Mouse (Mus musculus) adrenal gland, postnatal 36 days (tissue): ENCODE data around the gene Matn4. TPM values are rescaled to one million over a fixed set of nuclear protein-coding genes. Genes with fewer than 3 reads are reported as not detected.

Source experiments
- DNase-seq, 2 experiments: peaks; one replicate each; pipeline ENCODE4 v3.0.0; 2021; ENCODE audit warnings: mixed read lengths in 1 of 2
- total RNA-seq, 2 experiments: library from RNA; stranded (reverse); gene quantifications; 2 replicates each; pipeline ENCODE4 v1.2.3; 2021

The Matn4 gene
- total RNA-seq, 2 experiments from 2014 or later: 0.92 to 1.4 TPM

- DNase-seq: no peak
Measured at GRCm38 (mm10) chr2:164414581-164414980, 9.6 kb upstream of the Matn4 start.

- no peak for DNase-seq
Measured at GRCm38 (mm10) chr2:164414167-164414566, 9.2 kb upstream of the Matn4 start.

- peak; percentile 78 to 83 for DNase-seq
Measured at GRCm38 (mm10) chr2:164407708-164408107, 2.7 kb upstream of the Matn4 start.

DNA sequence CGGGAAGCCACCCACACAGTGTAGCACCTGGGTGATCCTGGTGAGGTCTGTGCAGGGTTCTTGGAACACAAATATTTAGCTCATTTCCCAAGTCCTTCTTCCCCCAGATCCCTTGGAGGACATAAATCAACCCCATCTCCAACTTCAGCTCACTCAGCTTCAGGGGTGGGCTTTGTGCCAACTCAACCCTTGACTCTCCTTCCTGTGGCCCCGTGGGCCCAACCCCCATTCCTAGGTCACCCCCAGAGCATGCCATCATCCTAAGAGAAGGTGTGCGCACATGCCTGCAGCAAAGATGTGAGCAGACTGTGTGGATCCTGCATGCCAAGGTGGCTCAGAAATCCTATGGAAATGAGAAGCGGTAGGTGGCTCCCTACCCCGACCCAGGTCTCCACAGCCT lies 559 bp upstream of the Matn4 start:
- DNase-seq: no peak

GRCm38 (mm10) chr2:164404082-164404990 lies 624 bp downstream of the Matn4 start:
- peak; percentile 53 to 63 for DNase-seq

DNA sequence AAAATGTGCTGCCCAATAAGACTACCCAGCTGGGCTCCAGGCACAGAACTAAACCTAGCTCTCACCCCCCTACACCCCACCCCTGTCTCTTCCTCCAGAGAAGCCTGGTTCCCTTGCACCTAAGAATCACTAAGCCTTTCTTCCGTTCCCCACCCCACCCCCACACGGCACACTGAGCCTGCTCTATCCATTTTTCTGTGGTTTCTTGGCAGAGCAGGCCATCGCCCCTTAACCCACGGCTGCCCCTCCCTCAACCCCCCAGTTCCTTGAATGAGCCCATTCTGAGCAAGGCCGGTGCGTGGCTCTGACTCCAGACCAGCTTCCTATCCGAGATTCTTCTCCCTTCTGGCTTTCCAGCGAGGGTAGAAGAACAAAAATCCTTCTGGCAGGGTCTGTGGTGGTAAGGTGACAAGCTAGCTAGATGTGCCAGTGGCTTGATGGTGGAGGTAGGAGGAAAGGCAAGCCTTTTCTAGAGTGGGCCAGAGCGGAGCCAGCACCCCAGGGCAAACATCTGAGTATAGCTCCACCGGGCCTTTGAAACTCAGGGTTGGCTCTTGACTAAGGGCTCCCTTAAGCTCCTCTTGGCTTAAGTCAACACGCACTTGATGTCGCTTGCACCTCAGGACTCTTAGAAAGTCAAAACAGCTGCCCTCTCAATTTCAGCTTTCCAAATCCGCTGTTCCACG lies 1.4 kb downstream of the Matn4 start:
- DNase-seq: no peak

- DNase-seq: peak; percentile 81 to 88
Measured at GRCm38 (mm10) chr2:164402906-164403305, 2.1 kb downstream of the Matn4 start, which contains the start of gene Rbpjl. Gene Rbpjl (plus strand): TSS chr2:164403141.

DNA sequence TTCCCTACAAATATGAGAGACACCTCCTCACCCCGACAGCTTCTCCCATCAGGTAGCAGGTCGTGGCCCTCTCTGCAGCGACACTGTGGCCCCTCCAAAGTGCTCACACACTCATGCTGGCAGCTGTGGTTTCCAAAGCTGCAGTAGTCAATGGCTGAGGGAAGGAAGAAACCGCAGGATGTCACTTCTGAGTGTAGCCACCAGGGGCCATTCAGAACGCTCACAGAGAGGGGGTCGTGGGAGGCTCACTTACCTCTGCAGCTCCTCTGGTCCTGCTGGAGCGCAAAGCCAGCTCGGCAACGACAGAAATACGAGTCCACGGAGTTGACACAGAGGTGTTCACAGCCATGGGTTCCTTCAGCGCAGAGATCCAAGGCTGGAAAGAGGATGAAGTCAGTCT lies 8.0 kb downstream of the Matn4 start:
- DNase-seq: no peak

- no peak for DNase-seq
Measured at GRCm38 (mm10) chr2:164396076-164396475, 8.9 kb downstream of the Matn4 start.

DNA sequence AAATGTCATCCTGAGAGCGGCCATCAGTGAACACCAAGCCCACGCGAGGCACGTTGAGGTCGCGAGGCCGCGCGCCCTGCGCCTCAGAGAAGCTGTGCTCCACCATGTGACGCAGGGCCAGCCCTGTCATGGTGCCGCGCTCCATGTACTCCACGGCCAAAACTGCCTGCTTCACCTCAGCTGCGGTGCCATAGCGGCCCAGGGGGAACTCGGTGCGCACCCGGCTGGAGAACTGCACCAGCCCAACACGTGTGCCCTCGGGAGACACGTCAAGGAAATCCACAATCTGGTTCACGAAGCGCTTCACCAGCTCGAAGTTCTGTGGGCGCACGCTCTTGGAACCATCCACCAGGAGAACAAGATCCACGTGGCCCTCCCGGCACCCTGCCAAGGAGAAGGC lies 11.8 kb downstream of the Matn4 start:
- DNase-seq: no peak

DNA sequence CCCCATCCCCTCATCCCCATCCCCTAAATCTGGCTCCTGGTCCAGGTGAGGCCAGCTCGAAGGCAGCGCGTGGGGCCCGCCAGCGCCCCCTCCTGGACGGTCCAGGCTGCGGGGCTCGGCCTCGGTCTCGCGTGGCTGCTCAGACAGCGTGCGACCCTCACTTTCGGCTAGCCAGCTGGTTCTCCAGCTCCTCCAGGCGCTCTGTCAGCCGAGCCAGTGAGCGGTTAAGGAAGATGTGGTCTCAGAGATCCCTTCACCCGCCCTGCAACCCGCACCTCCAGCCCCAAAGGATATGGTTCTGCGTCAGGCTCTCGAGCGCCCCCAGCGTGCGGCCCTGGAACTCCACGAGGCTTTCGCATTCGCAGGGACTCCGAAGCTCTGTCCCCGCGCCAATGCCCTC lies 15.5 kb downstream of the Matn4 start:
- DNase-seq: peak; percentile 86 to 90

DNA sequence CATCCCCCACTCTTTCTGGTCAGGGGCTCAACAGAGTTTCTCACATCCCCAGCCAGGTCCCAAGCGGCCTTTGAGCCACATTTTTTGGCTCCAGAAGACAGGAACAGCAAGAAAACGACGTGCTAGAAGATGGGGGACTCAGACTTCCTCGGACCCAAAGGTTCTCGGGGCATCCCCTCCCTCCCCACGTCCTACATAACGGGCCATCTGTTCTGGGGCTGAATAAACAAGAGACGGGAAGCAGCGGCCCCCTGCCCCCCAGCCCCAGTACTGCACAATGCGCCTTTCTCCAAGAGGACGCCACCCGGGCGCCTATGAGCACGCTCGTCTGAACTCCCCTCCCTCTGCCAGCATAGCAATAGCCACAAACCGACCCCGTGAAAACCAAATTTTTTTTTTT lies 15.9 kb downstream of the Matn4 start, which contains the start of gene Slpi:
Gene Slpi (minus strand): TSS at position 76 of the 400 bp plus-strand sequence.
- no peak for DNase-seq

GRCm38 (mm10) chr2:164386953-164387352 lies 18.0 kb downstream of the Matn4 start:
- peak; percentile 39 to 51 for DNase-seq

DNA sequence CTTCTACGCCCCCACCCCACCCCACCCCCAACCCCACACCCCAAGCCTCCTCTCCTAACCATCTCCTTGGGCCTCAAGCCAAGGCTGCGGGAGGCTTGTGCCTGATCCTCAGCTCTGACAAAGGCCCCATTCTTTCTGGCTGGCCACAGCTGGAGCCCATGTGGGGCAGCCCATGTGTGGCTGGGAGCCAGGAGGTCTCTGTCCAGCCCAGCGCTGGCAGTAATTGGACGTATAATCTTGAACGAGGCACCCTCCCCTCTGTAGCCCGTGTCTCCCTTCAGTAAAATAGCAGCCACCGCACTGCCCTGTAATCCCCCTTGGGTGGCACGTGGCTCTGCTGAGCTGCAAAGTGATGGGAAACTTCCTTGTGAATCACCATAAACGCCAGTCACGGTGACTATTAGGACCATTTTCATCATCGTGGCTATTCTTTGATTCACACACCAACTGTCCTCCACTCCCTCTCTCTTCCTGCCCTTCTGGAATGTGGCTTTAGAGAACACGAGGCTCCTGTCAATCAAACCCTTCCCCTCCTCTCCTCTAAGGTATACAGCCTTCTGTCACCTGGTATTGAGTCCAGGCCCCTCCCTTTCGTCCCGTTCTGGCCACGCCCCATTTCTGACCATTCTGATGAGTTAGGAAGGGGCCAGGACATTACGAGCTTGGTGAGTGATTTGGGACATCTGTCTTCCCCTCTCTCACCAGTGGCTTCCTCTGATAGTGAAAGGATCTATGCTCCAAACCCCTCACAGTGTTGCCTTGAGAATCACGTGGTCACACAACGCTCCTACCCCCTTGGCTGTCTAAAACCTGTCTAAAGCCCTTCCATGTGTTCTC lies 18.8 kb downstream of the Matn4 start:
- peak in 1 of 2 experiments; percentile 4 for DNase-seq

GRCm38 (mm10) chr2:164383656-164384399 lies 21.1 kb downstream of the Matn4 start:
- peak in 1 of 2 experiments; percentile 49 for DNase-seq

GRCm38 (mm10) chr2:164382971-164383370 lies 22.0 kb downstream of the Matn4 start:
- DNase-seq: no peak

GRCm38 (mm10) chr2:164381726-164382125 lies 23.2 kb downstream of the Matn4 start:
- no peak for DNase-seq

DNA sequence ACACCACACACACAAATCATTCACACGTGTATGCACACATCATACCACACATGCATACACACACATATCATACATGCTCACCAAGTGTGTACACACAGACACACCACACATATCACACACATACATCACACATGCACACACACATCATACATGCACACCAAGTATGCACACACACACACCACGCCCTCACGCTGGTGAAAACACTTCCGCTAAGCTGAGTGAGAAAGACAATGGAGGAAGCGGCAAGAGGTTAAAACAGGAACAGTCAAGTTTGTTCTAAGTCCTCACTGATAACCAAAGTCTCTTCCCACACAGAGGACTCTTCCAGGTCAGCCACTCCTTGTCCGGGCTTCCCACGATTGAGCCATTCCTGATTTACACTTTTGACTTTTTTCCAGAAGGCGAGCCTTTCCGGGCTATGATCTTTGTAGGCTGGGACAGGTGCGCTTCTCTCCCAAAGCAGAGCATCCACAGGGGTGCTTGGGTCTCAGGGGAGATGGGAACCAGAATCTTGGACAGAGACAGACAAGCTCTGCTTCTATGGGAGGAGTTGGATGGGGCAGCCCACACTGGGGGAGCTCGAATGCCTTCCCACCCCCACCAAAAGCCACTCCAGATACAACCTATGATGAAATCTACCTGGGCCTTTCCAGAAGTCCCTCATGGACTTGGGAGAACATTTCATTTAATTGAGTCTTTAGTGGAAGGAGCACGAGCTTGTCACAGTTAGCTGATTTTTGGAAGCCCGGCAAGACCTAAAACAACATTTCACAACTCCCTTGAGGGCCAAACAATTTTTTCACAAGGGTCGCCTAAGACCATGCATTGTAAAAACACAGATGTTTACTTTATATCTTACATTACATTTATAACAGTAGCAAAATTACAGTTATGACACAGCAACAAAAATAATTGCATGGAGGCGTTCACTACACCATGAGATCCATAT lies 27.2 kb downstream of the Matn4 start:
- DNase-seq: no peak

- no peak for DNase-seq
Measured at GRCm38 (mm10) chr2:164373187-164373586, 31.8 kb downstream of the Matn4 start.

- DNase-seq: no peak
Measured at GRCm38 (mm10) chr2:164372408-164373053, 32.4 kb downstream of the Matn4 start.
